Mouse (Mus musculus) hindbrain, embryonic 11.5 days (tissue): ENCODE data around the gene Ablim2. TPM values are rescaled to one million over a fixed set of nuclear protein-coding genes. Genes with fewer than 3 reads are reported as not detected.

Experiments used
- ATAC-seq: fragments of 200-750 bp; cut with Nextera tagmentation; 2 replicates; pipeline ENCODE4 v1.8.0; 2017; ENCODE audit warnings: mild to moderate bottlenecking, moderate TSS enrichment, moderate library complexity; ENCODE audit not compliant: low FRiP score
- DNase-seq: peaks from one replicate; pipeline ENCODE4 v3.0.0-alpha.2; 2015; ENCODE audit warnings: low spot score
- H3K27ac ChIP-seq: fragments of 300-500 bp; sonication (generic); 2 replicates; pipeline ENCODE4 v1.5.1; 2014; ENCODE audit warnings: mild to moderate bottlenecking, low read depth, low read length
- H3K27me3 ChIP-seq: fragments of 300-500 bp; sonication (generic); 2 replicates; pipeline ENCODE4 v1.6.1; 2014; ENCODE audit warnings: mild to moderate bottlenecking, low read length, moderate library complexity, mixed read lengths; ENCODE audit not compliant: control insufficient read depth, insufficient read depth
- H3K36me3 ChIP-seq: fragments of 300-500 bp; sonication (generic); 2 replicates; pipeline ENCODE4 v1.6.1; 2014; ENCODE audit warnings: mild to moderate bottlenecking, low read length, moderate library complexity, mixed read lengths; ENCODE audit not compliant: control insufficient read depth, insufficient read depth
- H3K4me1 ChIP-seq: fragments of 300-500 bp; sonication (generic); replicated peaks from 2 replicates; pipeline ENCODE4 v1.6.1; 2014; ENCODE audit warnings: low read length, mixed read lengths; ENCODE audit not compliant: control insufficient read depth, insufficient read depth
- H3K4me2 ChIP-seq: fragments of 300-500 bp; sonication (generic); replicated peaks from 2 replicates; pipeline ENCODE4 v1.6.1; 2014; ENCODE audit warnings: mild to moderate bottlenecking, low read depth, low read length
- H3K4me3 ChIP-seq: fragments of 300-500 bp; sonication (generic); 2 replicates; pipeline ENCODE4 v1.5.1; 2014; ENCODE audit warnings: low read depth, low read length
- H3K9ac ChIP-seq: fragments of 300-500 bp; sonication (generic); 2 replicates; pipeline ENCODE4 v1.6.1; 2014; ENCODE audit warnings: low read depth, low read length
- H3K9me3 ChIP-seq: fragments of 300-500 bp; sonication (generic); 2 replicates; pipeline ENCODE4 v1.6.1; 2016; ENCODE audit warnings: low read length; ENCODE audit not compliant: control insufficient read depth
- WGBS: fragments of 180-500 bp; shearing (Covaris S2); extraction: QIAGEN DNeasy Blood & Tissue Kit; methylation state at CpG from one replicate; pipeline ENCODE4 v1.1.7; 2014; 5-methylcytosine and 5-hydroxymethylcytosine counted together
- polyA plus RNA-seq: library from polyadenylated mRNA; unstranded; fragments of >200 nt; fragmentation: Nextera tagmentation; extraction: Ambion mirVana; gene quantifications from 2 replicates; pipeline ENCODE4 v1.2.1, GENCODE M21; 2014

The Ablim2 gene
- polyA plus RNA-seq, 1 experiment from 2014 or later: 0.60 TPM

- no peak for DNase-seq
- WGBS: 61% methylated on average over 5 of the region's 5 CpGs
- no peak overlapping the region for H3K27ac ChIP-seq
Observed at GRCm38 (mm10) chr5:35851485-35851884, 93.8 kb downstream of the Ablim2 start.

GRCm38 (mm10) chr5:35853463-35853862, 95.8 kb downstream of the Ablim2 start:
- no peak for DNase-seq
- ATAC-seq: no peak
- 90% methylated on average over 4 of the region's 4 CpGs for WGBS
- Histone ChIP-seq H3K36me3 (no peaks in the 10 kb centered on the region), H3K9me3 (no peaks in the 10 kb centered on the region), H3K27me3 (0 out of 2 replicates have a peak, but pooled peaks cover 2% of the 10 kb centered on the region), H3K4me3 (no peak overlapping the region), H3K4me1 (peaks cover 3% of the 10 kb centered on the region; the same call in 1 of the 2 replicates), H3K9ac (no peak overlapping the region), H3K27ac (no peak overlapping the region), H3K4me2 (no peak overlapping the region)

More at GRCm38 (mm10) chr5:35851485-35851884, 93.8 kb downstream of the Ablim2 start:
- H3K9me3 ChIP-seq: no peaks in the 10 kb centered on the region
- no peak overlapping the region for H3K9ac ChIP-seq
- no peaks in the 10 kb centered on the region for H3K36me3 ChIP-seq
- H3K4me2 ChIP-seq: no peak overlapping the region
- no peak for ATAC-seq
- H3K4me1 ChIP-seq: peaks cover 3% of the 10 kb centered on the region; the same call in 1 of the 2 replicates
- H3K4me3 ChIP-seq: no peak overlapping the region
- H3K27me3 ChIP-seq: no peaks in the 10 kb centered on the region

- DNase-seq (no peak), ATAC-seq (no peak)
- H3K27me3 ChIP-seq: 0 out of 2 replicates have a peak, but pooled peaks cover 2% of the 10 kb centered on the region
- H3K27ac ChIP-seq: no peak overlapping the region
- H3K36me3 ChIP-seq: no peaks in the 10 kb centered on the region
- no peaks in the 10 kb centered on the region for H3K9me3 ChIP-seq
- peaks cover 3% of the 10 kb centered on the region; the same call in 1 of the 2 replicates for H3K4me1 ChIP-seq
- no peak overlapping the region for H3K4me2 ChIP-seq
- WGBS: 42% methylated on average over 3 of the region's 3 CpGs
- H3K9ac ChIP-seq: no peak overlapping the region
- no peak overlapping the region for H3K4me3 ChIP-seq
Observed at GRCm38 (mm10) chr5:35856245-35856644, 98.6 kb downstream of the Ablim2 start.

- Histone ChIP-seq H3K27ac (no peak overlapping the region), H3K9ac (no peak overlapping the region), H3K4me2 (no peak overlapping the region), H3K4me3 (no peak overlapping the region), H3K4me1 (no peaks in the 10 kb centered on the region), H3K27me3 (0 out of 2 replicates have a peak, but pooled peaks cover 2% of the 10 kb centered on the region), H3K36me3 (no peaks in the 10 kb centered on the region), H3K9me3 (no peaks in the 10 kb centered on the region)
- 27% methylated on average over 6 of the region's 6 CpGs for WGBS
- DNase-seq: peak; percentile 89
- 0 out of 2 replicates have a peak, but pooled peaks have one; percentile 27 for ATAC-seq
Observed at GRCm38 (mm10) chr5:35858069-35858468, 100.4 kb downstream of the Ablim2 start.

- 88% methylated on average over 2 of the region's 2 CpGs for WGBS
- DNase-seq (no peak), ATAC-seq (no peak)
Observed at GRCm38 (mm10) chr5:35861456-35861855, 103.8 kb downstream of the Ablim2 start.

GRCm38 (mm10) chr5:35869973-35870372, 112.3 kb downstream of the Ablim2 start:
- no peak overlapping the region for H3K4me3 ChIP-seq
- no peak overlapping the region for H3K4me2 ChIP-seq
- ATAC-seq (no peak), DNase-seq (no peak)
- WGBS: 83% methylated on average over 4 of the region's 4 CpGs
- H3K4me1 ChIP-seq: no peaks in the 10 kb centered on the region
- H3K27me3 ChIP-seq: no peaks in the 10 kb centered on the region
- no peak overlapping the region for H3K27ac ChIP-seq
- no peaks in the 10 kb centered on the region for H3K9me3 ChIP-seq
- no peaks in the 10 kb centered on the region; the same call in 1 of the 2 replicates for H3K36me3 ChIP-seq
- H3K9ac ChIP-seq: no peak overlapping the region

More at GRCm38 (mm10) chr5:35861456-35861855, 103.8 kb downstream of the Ablim2 start:
- Histone ChIP-seq H3K4me1 (no peaks in the 10 kb centered on the region), H3K36me3 (no peaks in the 10 kb centered on the region; the same call in 1 of the 2 replicates), H3K4me2 (no peak overlapping the region), H3K27ac (no peak overlapping the region), H3K27me3 (0 out of 2 replicates have a peak, but pooled peaks cover 2% of the 10 kb centered on the region), H3K9ac (no peak overlapping the region), H3K4me3 (no peak overlapping the region), H3K9me3 (no peaks in the 10 kb centered on the region)

GRCm38 (mm10) chr5:35870408-35871012, 112.8 kb downstream of the Ablim2 start:
- Histone ChIP-seq H3K4me2 (no peak overlapping the region), H3K4me3 (no peak overlapping the region), H3K9ac (no peak overlapping the region), H3K4me1 (no peaks in the 10 kb centered on the region), H3K36me3 (no peaks in the 10 kb centered on the region; the same call in 1 of the 2 replicates), H3K27me3 (no peaks in the 10 kb centered on the region), H3K27ac (no peak overlapping the region), H3K9me3 (no peaks in the 10 kb centered on the region)
- ATAC-seq: peak; percentile 35; the same call in 1 of the 2 replicates
- WGBS: 53% methylated on average over 8 of the region's 8 CpGs
- peak; percentile 84 for DNase-seq

GRCm38 (mm10) chr5:35873382-35873781, 115.7 kb downstream of the Ablim2 start:
- DNase-seq: no peak
- WGBS: 24% methylated on average over 4 of the region's 4 CpGs

GRCm38 (mm10) chr5:35876236-35876635, 118.6 kb downstream of the Ablim2 start:
- WGBS: 91% methylated on average over 5 of the region's 5 CpGs
- Histone ChIP-seq H3K4me2 (no peak overlapping the region), H3K9ac (no peak overlapping the region), H3K36me3 (no peaks in the 10 kb centered on the region), H3K27me3 (no peaks in the 10 kb centered on the region), H3K4me3 (no peak overlapping the region), H3K27ac (no peak overlapping the region), H3K9me3 (no peaks in the 10 kb centered on the region), H3K4me1 (no peaks in the 10 kb centered on the region)
- DNase-seq (no peak), ATAC-seq (no peak)

More at GRCm38 (mm10) chr5:35873382-35873781, 115.7 kb downstream of the Ablim2 start:
- H3K4me1 ChIP-seq: no peaks in the 10 kb centered on the region
- H3K36me3 ChIP-seq: no peaks in the 10 kb centered on the region
- no peak overlapping the region for H3K9ac ChIP-seq
- no peaks in the 10 kb centered on the region for H3K9me3 ChIP-seq
- H3K4me2 ChIP-seq: no peak overlapping the region
- 0 out of 2 replicates have a peak, but pooled peaks have one; percentile 30 for ATAC-seq
- H3K27ac ChIP-seq: no peak overlapping the region
- no peak overlapping the region for H3K4me3 ChIP-seq
- no peaks in the 10 kb centered on the region for H3K27me3 ChIP-seq
